Mouse (Mus musculus) thymus, adult 2 months (tissue): ENCODE data around the gene Cers5.

ENCODE experiments used
- CTCF ChIP-seq: fragments of 200-500 bp; IDR thresholded peaks from 2 replicates; pipeline ENCODE4 v1.5.1; 2012; ENCODE audit warnings: mild to moderate bottlenecking, control low read depth, low read length, moderate library complexity, borderline replicate concordance; ENCODE audit not compliant: control insufficient read depth, poor library complexity, insufficient read depth; ENCODE audit errors: extremely low read depth
- POLR2A ChIP-seq: fragments of 200-500 bp; IDR thresholded peaks from 2 replicates; pipeline ENCODE4 v1.6.1; 2012; ENCODE audit warnings: mild to moderate bottlenecking, low read length, control low read depth, moderate library complexity; ENCODE audit not compliant: control insufficient read depth, poor library complexity, insufficient read depth; ENCODE audit errors: extremely low read depth

GRCm38 (mm10) chr15:99728211-99728610, 44.5 kb downstream of the Cers5 start:
- no peak for TF ChIP-seq CTCF
- no peak for TF ChIP-seq POLR2A
